Mouse (Mus musculus) CH12.LX (cell line): ENCODE data around the gene Fosl2.
A peak's percentile ranks its signal among the peaks of the same experiment; 100 is the strongest.

Source experiments
- CTCF ChIP-seq, 2 experiments: IDR thresholded peaks in 1 of 2; conservative IDR thresholded peaks in 1 of 2; 2 replicates each; pipeline ENCODE4 v1.5.1; 2011 to 2012; ENCODE audit warnings: low read depth in 2 of 2, low read length in 2 of 2, improper control_type of control experiment in 1 of 2, inconsistent platforms in 1 of 2, mild to moderate bottlenecking in 1 of 2, moderate library complexity in 1 of 2
- ELF1 ChIP-seq: IDR thresholded peaks from 2 replicates; pipeline ENCODE4 v1.6.1; 2014; ENCODE audit warnings: low read depth, mild to moderate bottlenecking, inconsistent platforms, low read length, improper control_type of control experiment
- MXI1 ChIP-seq: IDR thresholded peaks from 2 replicates; pipeline ENCODE4 v1.6.1; 2011; ENCODE audit warnings: mild to moderate bottlenecking, low read depth, low read length, improper control_type of control experiment
- NRF1 ChIP-seq: IDR thresholded peaks from 2 replicates; pipeline ENCODE4 v1.6.1; 2014; ENCODE audit warnings: low read depth, mild to moderate bottlenecking, inconsistent platforms, low read length, improper control_type of control experiment, moderate library complexity
- POLR2A ChIP-seq: IDR thresholded peaks from 2 replicates; pipeline ENCODE4 v1.6.1; 2011; ENCODE audit warnings: low read depth, mild to moderate bottlenecking, improper control_type of control experiment, low read length
- SMC3 ChIP-seq: IDR thresholded peaks from 2 replicates; pipeline ENCODE4 v1.6.1; 2011; ENCODE audit warnings: low read depth, low read length, improper control_type of control experiment
- TBP ChIP-seq: conservative IDR thresholded peaks from 2 replicates; pipeline ENCODE4 v1.6.1; 2011; ENCODE audit warnings: low read depth, low read length, improper control_type of control experiment
- USF1 ChIP-seq: IDR thresholded peaks from 2 replicates; pipeline ENCODE4 v1.6.1; 2014; ENCODE audit warnings: low read depth, mild to moderate bottlenecking, inconsistent platforms, low read length, improper control_type of control experiment
- ZKSCAN1 ChIP-seq: IDR thresholded peaks from 2 replicates; pipeline ENCODE4 v1.6.1; 2012; ENCODE audit warnings: low read depth, inconsistent platforms, low read length, improper control_type of control experiment, borderline replicate concordance

DNA sequence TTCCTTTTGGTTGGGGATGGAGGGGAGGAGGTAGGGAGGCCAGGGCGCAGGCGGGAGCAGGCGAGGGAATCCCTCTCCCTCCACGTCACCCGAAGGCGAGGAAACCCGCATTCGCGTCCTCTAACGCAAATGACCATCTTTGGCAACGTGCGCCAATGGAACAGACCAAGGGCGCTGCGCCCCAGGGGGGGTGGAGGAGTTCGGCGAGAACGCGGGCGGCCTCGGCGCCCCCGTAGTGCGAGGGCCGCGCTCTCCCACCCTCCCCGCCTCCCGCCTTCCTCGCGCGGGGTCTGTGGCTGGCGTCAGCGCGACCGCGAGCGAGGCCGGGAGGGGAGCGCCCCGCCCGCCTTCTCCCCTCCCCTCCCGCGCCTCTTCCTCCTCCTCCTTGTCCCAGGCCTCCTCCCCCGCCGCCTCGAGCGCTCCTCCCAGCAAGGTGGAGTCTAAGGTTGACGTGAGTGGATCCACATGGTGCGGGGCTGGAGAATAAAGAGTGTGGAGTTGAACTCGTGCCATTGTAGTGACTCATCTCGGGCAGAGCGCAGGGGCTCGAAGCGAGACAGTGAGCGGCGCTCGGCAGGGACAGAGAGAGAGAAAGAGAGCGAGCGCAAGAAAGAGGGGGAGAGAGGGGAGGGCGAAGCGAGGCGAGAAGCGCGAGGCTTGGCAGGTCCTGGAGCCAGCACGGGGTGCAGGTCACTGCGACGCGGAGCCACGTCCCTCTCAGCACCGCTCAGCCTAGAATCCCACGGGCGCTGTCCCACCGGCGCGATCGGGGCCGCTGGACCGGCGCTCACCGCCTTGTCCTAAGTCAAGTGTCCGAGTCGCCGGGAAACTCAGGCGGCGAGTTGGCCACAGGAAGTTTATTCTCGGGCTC is at the start of gene Fosl2:
- TF ChIP-seq CTCF (conservative IDR thresholded peaks at IDR 0.05 in 1 of 2, IDR thresholded peaks at IDR 0.05 in 1 of 2; ENCODE audit: low read depth in 2 of 2, low read length in 2 of 2) (no peak), ZKSCAN1 (no peak), USF1 (no peak), POLR2A (peak; percentile 63), TBP (no peak), SMC3 (no peak), MXI1 (peak; percentile 94), ELF1 (peak; percentile 27; the same call in 1 of the 2 replicates), NRF1 (no peak)
